9 mouse cellular contexts compared by ENCODE assay signal in genomic region chr4:133440377-133440795, GRCm38 (mm10). TPM values are rescaled to one million over a fixed set of nuclear protein-coding genes. Genes with fewer than 3 reads are reported as not detected.
A peak's percentile ranks its signal among the peaks of the same experiment; 100 is the strongest.
DNase-seq lines count a peak whose midpoint lies in the region; ATAC-seq lines count a peak whose summit lies in the region.
"Had no signal": no experiment of that assay in that cellular context is flagged by ENCODE, and none has a peak within 500 bp of the region (broad histone marks: within the 10 kb centered on the region; RNA-seq: fewer than 3 reads in every experiment).

No protein-coding gene starts in this region.

- H3K36me3 ChIP-seq in lung, embryonic 16.5 days (ENCODE audit: control insufficient read depth, insufficient read depth, low read length): no peaks in the 10 kb centered on the region
- no peaks in the 10 kb centered on the region for H3K36me3 ChIP-seq in forebrain, embryonic 10.5 days (replicated peaks)
- no peaks in the 10 kb centered on the region for H3K36me3 ChIP-seq in limb, embryonic 10.5 days

- no peaks in the 10 kb centered on the region for H3K9me3 ChIP-seq in lung, embryonic 16.5 days (ENCODE audit: control insufficient read depth, low read length)
- H3K9me3 ChIP-seq in forebrain, embryonic 10.5 days: no peaks in the 10 kb centered on the region
- H3K9me3 ChIP-seq in limb, embryonic 10.5 days (replicated peaks): no peaks in the 10 kb centered on the region

- intact Hi-C loops in left cerebral cortex, postnatal 14 days (cut with DNase I): no loop called here

- H3K27me3 ChIP-seq in lung, embryonic 16.5 days (ENCODE audit: control insufficient read depth, insufficient read depth, low read depth, low read length): no peaks in the 10 kb centered on the region
- peaks cover 11% of the 10 kb centered on the region for H3K27me3 ChIP-seq in forebrain, embryonic 10.5 days (ENCODE audit: poor library complexity, severe bottlenecking)
- H3K27me3 ChIP-seq in limb, embryonic 10.5 days (ENCODE audit: low read depth, poor library complexity, severe bottlenecking): no peaks in the 10 kb centered on the region

- DNase-seq in lung, postnatal 4 days: no peak
- peak; percentile 48 for DNase-seq in forebrain, embryonic 10.5 days (ENCODE audit: extremely low spot score, low spot score)
- DNase-seq in limb, embryonic 10.5 days (ENCODE audit: low spot score): peak; percentile 65
- peak; percentile 86 for DNase-seq in retina, postnatal 1 day
- DNase-seq in urinary bladder, adult 2 months (ENCODE audit: low spot score): no peak
- no peak for DNase-seq in left cerebral cortex, postnatal 14 days (ENCODE audit: low spot score in 2 of 2)
- DNase-seq in frontal cortex, postnatal 14 days (ENCODE audit: low spot score in 2 of 2): no peak

- peak overlapping the region; percentile 17; the same call in 1 of the 2 replicates for H3K4me2 ChIP-seq in lung, embryonic 16.5 days (ENCODE audit: low read depth, low read length)

- H3K4me1 ChIP-seq in lung, embryonic 16.5 days (replicated peaks; ENCODE audit: control insufficient read depth, insufficient read depth, low read length): peaks cover 10% of the 10 kb centered on the region
- peaks cover 60% of the 10 kb centered on the region for H3K4me1 ChIP-seq in forebrain, embryonic 10.5 days
- peaks cover 50% of the 10 kb centered on the region for H3K4me1 ChIP-seq in limb, embryonic 10.5 days

- no peak for ATAC-seq in lung, embryonic 16.5 days (ENCODE audit: low read depth)

- WGBS in lung, embryonic 16.5 days: 6% methylated on average over 6 of the region's 6 CpGs
- WGBS in forebrain, embryonic 10.5 days: 9% methylated on average over 6 of the region's 6 CpGs
- WGBS in limb, embryonic 10.5 days: 3% methylated on average over 6 of the region's 6 CpGs

- no peak overlapping the region for H3K27ac ChIP-seq in lung, embryonic 16.5 days (ENCODE audit: low read length)
- H3K27ac ChIP-seq in forebrain, embryonic 10.5 days: peak overlapping the region; percentile 89
- H3K27ac ChIP-seq in limb, embryonic 10.5 days: peak overlapping the region; percentile 89
- H3K27ac ChIP-seq: macrophage had no signal

- no peak overlapping the region for H3K4me3 ChIP-seq in lung, embryonic 16.5 days (ENCODE audit: low read length)
- H3K4me3 ChIP-seq in forebrain, embryonic 10.5 days: peak overlapping the region; percentile 46
- H3K4me3 ChIP-seq in limb, embryonic 10.5 days: peak overlapping the region; percentile 45

- H3K9ac ChIP-seq in lung, embryonic 16.5 days (ENCODE audit: low read length): no peak overlapping the region

RNA-seq across cellular contexts. Expression of gene Tent5b, which starts 39.5 kb away (rescaled TPM):
- 1.6 and 1.9 TPM in 2 replicates for polyA plus RNA-seq in lung, embryonic 16.5 days (2015; fragmentation: Nextera tagmentation; extraction: Ambion mirVana)
- 0.71 and 1.2 TPM in 2 replicates for polyA plus RNA-seq in forebrain, embryonic 10.5 days (2016; fragmentation: Nextera tagmentation; extraction: Ambion mirVana)
- polyA plus RNA-seq in limb, embryonic 10.5 days (2016; fragmentation: Nextera tagmentation; extraction: Ambion mirVana): 0.68 and 1.1 TPM in 2 replicates
- 26.0 and 32.2 TPM in 2 replicates for polyA plus RNA-seq in urinary bladder, adult 2 months (2012; rRNA removed)
- total RNA-seq in left cerebral cortex, postnatal 14 days (2021): not detected
- polyA plus RNA-seq: macrophage had no signal

RNA-seq across cellular contexts. Expression of gene Trnp1, which starts 58.0 kb away (rescaled TPM):
- 0.18 and 0.79 TPM in 2 replicates for polyA plus RNA-seq in lung, embryonic 16.5 days (2015; fragmentation: Nextera tagmentation; extraction: Ambion mirVana)
- polyA plus RNA-seq in forebrain, embryonic 10.5 days (2016; fragmentation: Nextera tagmentation; extraction: Ambion mirVana): 0.36 and 0.48 TPM in 2 replicates
- polyA plus RNA-seq in limb, embryonic 10.5 days (2016; fragmentation: Nextera tagmentation; extraction: Ambion mirVana): 0.46 and 0.65 TPM in 2 replicates
- polyA plus RNA-seq in urinary bladder, adult 2 months (2012; rRNA removed): 25.1 and 49.7 TPM in 2 replicates
- 100 to 1,000 TPM; 150 to 170 TPM for total RNA-seq in left cerebral cortex, postnatal 14 days (2021)

Comparison
In these comparisons a context has a peak if more than half of its experiments do, and no peak if none do; other contexts are left out.
1. DNase-seq: peak in forebrain, embryonic 10.5 days (single experiment), limb, embryonic 10.5 days (single experiment) and retina, postnatal 1 day (single experiment); none in lung, postnatal 4 days (0 of 2), urinary bladder, adult 2 months (single experiment), left cerebral cortex, postnatal 14 days (0 of 2) and frontal cortex, postnatal 14 days (0 of 2).
2. RNA of gene Trnp1, which starts 58.0 kb away (polyA plus RNA-seq): 25.1 to 49.7 TPM in urinary bladder, adult 2 months; 0.36 to 0.48 TPM in forebrain, embryonic 10.5 days, 0.46 to 0.65 TPM in limb, embryonic 10.5 days and 0.18 to 0.79 TPM in lung, embryonic 16.5 days; every median in the first group is over 10 times any median in the second.